Mouse (Mus musculus): Measurements from ENCODE around the gene Cdsn. TPM values are rescaled to one million over a fixed set of nuclear protein-coding genes. Genes with fewer than 3 reads are reported as not detected.

Cdsn gene
- polyA plus RNA-seq, 1 experiment from 2014 or later: not detected

- ATAC-seq (no peak), DNase-seq (no peak)
- peak overlapping the region; percentile 31; the same call in 1 of the 2 replicates for H3K9ac ChIP-seq (replicated peaks)
- H3K36me3 ChIP-seq (replicated peaks; ENCODE audit: insufficient read depth, low read length): peaks cover 20% of the 10 kb centered on the region
- peaks cover 22% of the 10 kb centered on the region for H3K4me1 ChIP-seq (ENCODE audit: insufficient read depth)
- H3K9me3 ChIP-seq (ENCODE audit: low read length): no peaks in the 10 kb centered on the region
- H3K27ac ChIP-seq (ENCODE audit: low read depth): no peak overlapping the region; the same call in 1 of the 2 replicates
- 63% methylated on average over 6 of the region's 6 CpGs for WGBS (ENCODE audit: insufficient replicate concordance)
- 0 out of 2 replicates have a peak, but pooled peaks cover 1% of the 10 kb centered on the region for H3K27me3 ChIP-seq (ENCODE audit: insufficient read depth, low read length)
- peak overlapping the region; percentile 98 for H3K4me2 ChIP-seq (ENCODE audit: low read depth, low read length)
- TF ChIP-seq CTCF (IDR thresholded peaks at IDR 0.05; ENCODE audit: low read depth) (no peak), EP300 (IDR thresholded peaks at IDR 0.05; ENCODE audit: low read depth) (no peak)
- peak overlapping the region; percentile 76 for H3K4me3 ChIP-seq (ENCODE audit: low read depth, low read length)
These were observed 37.2 kb upstream of the Cdsn start for GRCm38 (mm10) chr17:35514756-35515155.

GRCm38 (mm10) chr17:35515911-35516640 lies 35.9 kb upstream of the Cdsn start:
- H3K27me3 ChIP-seq (ENCODE audit: insufficient read depth, low read length): no peaks in the 10 kb centered on the region
- no peaks in the 10 kb centered on the region for H3K9me3 ChIP-seq (ENCODE audit: low read length)
- H3K9ac ChIP-seq (replicated peaks): peak overlapping the region; percentile 72
- ATAC-seq: peak; percentile 5; the same call in 1 of the 2 replicates
- H3K4me3 ChIP-seq (ENCODE audit: low read depth, low read length): peak overlapping the region; percentile 76
- H3K4me2 ChIP-seq (ENCODE audit: low read depth, low read length): peak overlapping the region; percentile 98
- TF ChIP-seq EP300 (IDR thresholded peaks at IDR 0.05; ENCODE audit: low read depth) (no peak), CTCF (IDR thresholded peaks at IDR 0.05; ENCODE audit: low read depth) (no peak)
- peak; percentile 42 for DNase-seq
- peak overlapping the region; percentile 66; the same call in 1 of the 2 replicates for H3K27ac ChIP-seq (ENCODE audit: low read depth)
- peaks cover 20% of the 10 kb centered on the region for H3K36me3 ChIP-seq (replicated peaks; ENCODE audit: insufficient read depth, low read length)
- peaks cover 22% of the 10 kb centered on the region for H3K4me1 ChIP-seq (ENCODE audit: insufficient read depth)
- WGBS (ENCODE audit: insufficient replicate concordance): 12% methylated on average over 25 of the region's 25 CpGs

- Histone ChIP-seq H3K4me3 (ENCODE audit: low read depth, low read length) (peak within 1 kb of the TSS; percentile 76), H3K36me3 (replicated peaks; ENCODE audit: insufficient read depth, low read length) (peaks cover 20% of the 10 kb centered on the region), H3K27ac (ENCODE audit: low read depth) (peak within 1 kb of the TSS; percentile 66; the same call in 1 of the 2 replicates), H3K9ac (replicated peaks) (peak within 1 kb of the TSS; percentile 72), H3K4me1 (ENCODE audit: insufficient read depth) (peaks cover 22% of the 10 kb centered on the region), H3K9me3 (ENCODE audit: low read length) (no peaks in the 10 kb centered on the region), H3K27me3 (ENCODE audit: insufficient read depth, low read length) (no peaks in the 10 kb centered on the region), H3K4me2 (ENCODE audit: low read depth, low read length) (peak within 1 kb of the TSS; percentile 98)
- TF ChIP-seq CTCF (IDR thresholded peaks at IDR 0.05; ENCODE audit: low read depth) (no peak), EP300 (IDR thresholded peaks at IDR 0.05; ENCODE audit: low read depth) (peak; percentile 84)
- WGBS (ENCODE audit: insufficient replicate concordance): under 1% methylated on average over 64 of the region's 67 CpGs
- peak; percentile 98 for ATAC-seq
- peak; percentile 98 for DNase-seq
These were observed 35.1 kb upstream of the Cdsn start, which contains the start of the genes Tcf19 and Cchcr1 for GRCm38 (mm10) chr17:35516652-35517500. TSS of gene Tcf19 (minus strand) at chr17:35516824. TSS of gene Cchcr1 (plus strand) at chr17:35517100.

GRCm38 (mm10) chr17:35517526-35517925 lies 34.4 kb upstream of the Cdsn start:
- H3K4me2 ChIP-seq (ENCODE audit: low read depth, low read length): peak overlapping the region; percentile 98
- TF ChIP-seq EP300 (IDR thresholded peaks at IDR 0.05; ENCODE audit: low read depth) (no peak), CTCF (IDR thresholded peaks at IDR 0.05; ENCODE audit: low read depth) (no peak)
- no peaks in the 10 kb centered on the region for H3K9me3 ChIP-seq (ENCODE audit: low read length)
- no peak for ATAC-seq
- H3K27me3 ChIP-seq (ENCODE audit: insufficient read depth, low read length): no peaks in the 10 kb centered on the region
- peak overlapping the region; percentile 66; the same call in 1 of the 2 replicates for H3K27ac ChIP-seq (ENCODE audit: low read depth)
- H3K36me3 ChIP-seq (replicated peaks; ENCODE audit: insufficient read depth, low read length): peaks cover 17% of the 10 kb centered on the region
- H3K4me1 ChIP-seq (ENCODE audit: insufficient read depth): peaks cover 22% of the 10 kb centered on the region
- WGBS (ENCODE audit: insufficient replicate concordance): 17% methylated on average over 12 of the region's 12 CpGs
- H3K4me3 ChIP-seq (ENCODE audit: low read depth, low read length): peak overlapping the region; percentile 76
- H3K9ac ChIP-seq (replicated peaks): peak overlapping the region; percentile 72
- no peak for DNase-seq

GRCm38 (mm10) chr17:35524354-35524753 lies 27.6 kb upstream of the Cdsn start:
- H3K9ac ChIP-seq (replicated peaks): no peak overlapping the region
- H3K4me2 ChIP-seq (ENCODE audit: low read depth, low read length): no peak overlapping the region
- no peak overlapping the region for H3K4me3 ChIP-seq (ENCODE audit: low read depth, low read length)
- H3K27ac ChIP-seq (ENCODE audit: low read depth): no peak overlapping the region
- H3K4me1 ChIP-seq (ENCODE audit: insufficient read depth): no peaks in the 10 kb centered on the region
- H3K9me3 ChIP-seq (ENCODE audit: low read length): no peaks in the 10 kb centered on the region
- H3K36me3 ChIP-seq (replicated peaks; ENCODE audit: insufficient read depth, low read length): peaks cover 13% of the 10 kb centered on the region; the same call in 1 of the 2 replicates
- no peaks in the 10 kb centered on the region for H3K27me3 ChIP-seq (ENCODE audit: insufficient read depth, low read length)
- no peak for DNase-seq
- no peak for ATAC-seq
- TF ChIP-seq CTCF (IDR thresholded peaks at IDR 0.05; ENCODE audit: low read depth) (no peak), EP300 (IDR thresholded peaks at IDR 0.05; ENCODE audit: low read depth) (no peak)
- WGBS (ENCODE audit: insufficient replicate concordance): 91% methylated on average over 9 of the region's 9 CpGs

- WGBS (ENCODE audit: insufficient replicate concordance): 47% methylated on average over 8 of the region's 8 CpGs
- Histone ChIP-seq H3K27ac (ENCODE audit: low read depth) (no peak overlapping the region), H3K9ac (replicated peaks) (no peak overlapping the region), H3K27me3 (ENCODE audit: insufficient read depth, low read length) (no peaks in the 10 kb centered on the region), H3K4me1 (ENCODE audit: insufficient read depth) (no peaks in the 10 kb centered on the region), H3K4me2 (ENCODE audit: low read depth, low read length) (no peak overlapping the region), H3K4me3 (ENCODE audit: low read depth, low read length) (no peak overlapping the region), H3K9me3 (ENCODE audit: low read length) (no peaks in the 10 kb centered on the region), H3K36me3 (replicated peaks; ENCODE audit: insufficient read depth, low read length) (peaks cover 16% of the 10 kb centered on the region; the same call in 1 of the 2 replicates)
- no peak for DNase-seq
- ATAC-seq: no peak
- TF ChIP-seq CTCF (IDR thresholded peaks at IDR 0.05; ENCODE audit: low read depth) (no peak), EP300 (IDR thresholded peaks at IDR 0.05; ENCODE audit: low read depth) (no peak)
These were observed 25.3 kb upstream of the Cdsn start for GRCm38 (mm10) chr17:35526644-35527043.

Data from liver, postnatal 0 days (tissue).